Mouse (Mus musculus) midbrain, embryonic 15.5 days (tissue): ENCODE results near the gene Zfp365. TPM values are rescaled to one million over a fixed set of nuclear protein-coding genes. Genes with fewer than 3 reads are reported as not detected.
A peak's percentile ranks its signal among the peaks of the same experiment; 100 is the strongest.

Experiments used
- ATAC-seq: fragments of 200-750 bp; cut with Nextera tagmentation; replicated peaks from 2 replicates; pipeline ENCODE4 v1.8.0; 2017; ENCODE audit warnings: moderate TSS enrichment
- H3K27ac ChIP-seq: fragments of 300-500 bp; sonication (generic); 2 replicates; pipeline ENCODE4 v1.5.1; 2015; ENCODE audit warnings: mild to moderate bottlenecking, inconsistent platforms
- H3K27me3 ChIP-seq: fragments of 300-500 bp; sonication (generic); replicated peaks from 2 replicates; pipeline ENCODE4 v1.6.1; 2015; ENCODE audit warnings: inconsistent platforms
- H3K36me3 ChIP-seq: fragments of 300-500 bp; sonication (generic); replicated peaks from 2 replicates; pipeline ENCODE4 v1.6.1; 2015; ENCODE audit warnings: inconsistent platforms
- H3K4me1 ChIP-seq: fragments of 300-500 bp; sonication (generic); 2 replicates; pipeline ENCODE4 v1.6.1; 2015; ENCODE audit warnings: inconsistent platforms
- H3K4me2 ChIP-seq: fragments of 300-500 bp; sonication (generic); 2 replicates; pipeline ENCODE4 v1.6.1; 2015; ENCODE audit warnings: inconsistent platforms, mild to moderate bottlenecking, moderate library complexity
- H3K4me3 ChIP-seq: fragments of 300-500 bp; sonication (generic); 2 replicates; pipeline ENCODE4 v1.5.1; 2015; ENCODE audit warnings: mild to moderate bottlenecking, inconsistent platforms
- H3K9ac ChIP-seq: fragments of 300-500 bp; sonication (generic); 2 replicates; pipeline ENCODE4 v1.6.1; 2015; ENCODE audit warnings: mild to moderate bottlenecking, inconsistent platforms
- H3K9me3 ChIP-seq: fragments of 300-500 bp; sonication (generic); 2 replicates; pipeline ENCODE4 v1.6.1; 2016; ENCODE audit warnings: inconsistent platforms
- WGBS: fragments of 180-500 bp; shearing (Covaris S2); methylation state at CpG from one replicate; pipeline ENCODE4 v1.1.7; 2015; ENCODE audit warnings: mixed read lengths; 5-methylcytosine and 5-hydroxymethylcytosine counted together
- polyA plus RNA-seq: library from polyadenylated mRNA; unstranded; fragments of >200 nt; fragmentation: Nextera tagmentation; extraction: Ambion mirVana; gene quantifications from 2 replicates; pipeline ENCODE4 v1.2.1, GENCODE M21; 2015

Gene Zfp365
- polyA plus RNA-seq = 5.4 and 5.8 TPM in 2 replicates

GRCm38 (mm10) chr10:67912337-67912776 lies at the start of gene Zfp365:
Gene Zfp365, minus strand, starts transcription at chr10:67912662.
- Histone ChIP-seq H3K27ac (peak within 1 kb of the TSS; percentile 71), H3K36me3 (0 out of 2 replicates have a peak, but pooled peaks cover 2% of the 10 kb centered on the region), H3K9ac (peak within 1 kb of the TSS; percentile 66), H3K4me1 (peaks cover 9% of the 10 kb centered on the region; the same call in 1 of the 2 replicates), H3K4me3 (peak within 1 kb of the TSS; percentile 71), H3K9me3 (peaks cover 3% of the 10 kb centered on the region; the same call in 1 of the 2 replicates), H3K27me3 (peaks cover 33% of the 10 kb centered on the region), H3K4me2 (peak within 1 kb of the TSS; percentile 82)
- ATAC-seq = peak; percentile 95
- WGBS = under 1% methylated on average over 43 of the region's 43 CpGs

GRCm38 (mm10) chr10:67959982-67960381 lies 47.5 kb upstream of the Zfp365 start:
- WGBS = 69% methylated on average over 3 of the region's 3 CpGs
- H3K27ac ChIP-seq = no peak overlapping the region

GRCm38 (mm10) chr10:67955982-67956381 lies 43.5 kb upstream of the Zfp365 start:
- H3K4me3 ChIP-seq = no peak overlapping the region
- H3K4me2 ChIP-seq = no peak overlapping the region
- WGBS = 98% methylated on average over 2 of the region's 2 CpGs
- no peaks in the 10 kb centered on the region for H3K27me3 ChIP-seq
- H3K36me3 ChIP-seq = no peaks in the 10 kb centered on the region
- H3K9me3 ChIP-seq = no peaks in the 10 kb centered on the region
- H3K27ac ChIP-seq = no peak overlapping the region
- H3K9ac ChIP-seq = no peak overlapping the region
- no peak for ATAC-seq
- H3K4me1 ChIP-seq = no peaks in the 10 kb centered on the region

More at GRCm38 (mm10) chr10:67959982-67960381, 47.5 kb upstream of the Zfp365 start:
- H3K4me3 ChIP-seq = no peak overlapping the region
- no peak overlapping the region for H3K9ac ChIP-seq
- H3K4me1 ChIP-seq = peaks cover 4% of the 10 kb centered on the region; the same call in 1 of the 2 replicates
- H3K4me2 ChIP-seq = no peak overlapping the region
- no peaks in the 10 kb centered on the region for H3K9me3 ChIP-seq
- no peaks in the 10 kb centered on the region for H3K27me3 ChIP-seq
- no peak for ATAC-seq
- no peaks in the 10 kb centered on the region for H3K36me3 ChIP-seq

- WGBS = 83% methylated on average over 4 of the region's 4 CpGs
- H3K27ac ChIP-seq = no peak overlapping the region
- no peaks in the 10 kb centered on the region for H3K27me3 ChIP-seq
- no peak overlapping the region for H3K4me3 ChIP-seq
- no peaks in the 10 kb centered on the region for H3K4me1 ChIP-seq
- no peak overlapping the region for H3K4me2 ChIP-seq
- H3K9me3 ChIP-seq = no peaks in the 10 kb centered on the region
- H3K36me3 ChIP-seq = no peaks in the 10 kb centered on the region
- H3K9ac ChIP-seq = no peak overlapping the region
- no peak for ATAC-seq
Observed at GRCm38 (mm10) chr10:67951690-67952089, 39.2 kb upstream of the Zfp365 start.

GRCm38 (mm10) chr10:67950059-67950748 lies 37.7 kb upstream of the Zfp365 start:
- WGBS = 83% methylated on average over 8 of the region's 8 CpGs
- Histone ChIP-seq H3K27ac (no peak overlapping the region), H3K36me3 (no peaks in the 10 kb centered on the region), H3K9ac (no peak overlapping the region), H3K27me3 (no peaks in the 10 kb centered on the region), H3K4me3 (no peak overlapping the region), H3K4me2 (no peak overlapping the region), H3K9me3 (no peaks in the 10 kb centered on the region), H3K4me1 (no peaks in the 10 kb centered on the region)
- no peak for ATAC-seq

DNA sequence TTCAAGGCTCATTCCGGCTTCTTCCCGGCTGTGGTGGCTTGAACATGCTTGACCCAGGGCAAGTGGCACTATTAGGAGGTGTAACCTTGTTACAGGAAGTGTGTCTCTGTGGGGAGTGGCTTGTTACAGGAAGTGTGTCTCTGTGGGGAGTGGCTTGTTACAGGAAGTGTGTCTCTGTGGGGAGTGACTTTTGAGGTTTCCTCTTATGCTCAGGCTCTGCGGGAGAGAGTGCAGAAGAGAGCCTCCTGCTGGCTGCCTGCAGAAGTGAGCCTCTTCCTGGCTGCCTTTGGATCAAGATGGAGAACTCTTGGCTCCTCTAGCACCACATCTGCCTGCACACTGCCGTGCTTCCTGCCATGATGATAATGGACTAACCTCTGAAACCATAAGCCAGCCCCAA lies 31.1 kb upstream of the Zfp365 start:
- H3K27ac ChIP-seq = no peak overlapping the region
- H3K36me3 ChIP-seq = no peaks in the 10 kb centered on the region
- no peaks in the 10 kb centered on the region for H3K9me3 ChIP-seq
- no peak overlapping the region for H3K4me2 ChIP-seq
- no peak overlapping the region for H3K4me3 ChIP-seq
- no peak for ATAC-seq
- no peaks in the 10 kb centered on the region for H3K27me3 ChIP-seq
- H3K9ac ChIP-seq = no peak overlapping the region
- no peaks in the 10 kb centered on the region for H3K4me1 ChIP-seq
- WGBS = 82% methylated on average over 4 of the region's 4 CpGs

DNA sequence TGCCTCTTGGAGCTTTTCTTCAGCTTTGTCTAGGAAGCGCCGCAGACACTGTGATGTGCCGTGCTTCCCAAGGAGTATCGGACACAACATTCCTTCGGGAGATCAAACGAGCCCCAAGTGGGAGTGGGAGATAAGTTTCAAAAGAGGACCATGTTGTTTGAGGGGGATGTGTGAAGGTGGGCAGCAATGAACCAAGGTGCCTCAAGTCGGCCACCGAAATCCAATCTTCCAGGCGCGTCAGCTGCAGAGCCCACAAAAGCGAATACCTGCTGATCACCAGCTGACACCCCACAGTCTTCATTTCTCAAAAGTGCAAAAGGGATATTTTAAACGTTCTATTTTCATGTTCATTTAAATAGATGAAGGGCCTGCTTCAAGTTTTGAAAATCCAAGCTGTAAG lies 27.1 kb upstream of the Zfp365 start:
- Histone ChIP-seq H3K4me1 (no peaks in the 10 kb centered on the region), H3K36me3 (no peaks in the 10 kb centered on the region), H3K27ac (no peak overlapping the region), H3K9me3 (no peaks in the 10 kb centered on the region), H3K27me3 (no peaks in the 10 kb centered on the region), H3K4me2 (no peak overlapping the region), H3K4me3 (no peak overlapping the region), H3K9ac (no peak overlapping the region)
- 71% methylated on average over 12 of the region's 12 CpGs for WGBS
- no peak for ATAC-seq

DNA sequence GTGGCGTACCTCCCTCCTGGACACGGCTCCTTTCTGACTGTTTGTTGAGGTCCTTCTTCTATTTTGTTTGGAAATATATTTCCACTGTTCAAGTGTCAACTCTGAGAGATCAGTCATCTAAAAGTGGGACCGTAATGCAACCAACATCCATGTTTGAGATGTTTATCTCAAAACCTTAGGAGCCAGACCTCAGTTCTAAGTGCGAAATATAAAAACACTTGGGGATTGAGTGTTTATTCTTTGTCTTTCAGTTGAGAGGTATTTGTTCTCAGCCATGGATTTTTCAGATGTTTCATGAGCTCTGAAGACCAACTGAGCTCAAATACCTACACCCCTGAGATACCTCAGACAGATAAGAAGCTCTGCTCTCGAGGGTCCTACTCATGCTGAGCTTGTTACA lies 25.3 kb upstream of the Zfp365 start:
- Histone ChIP-seq H3K4me3 (no peak overlapping the region), H3K36me3 (no peaks in the 10 kb centered on the region), H3K9me3 (no peaks in the 10 kb centered on the region), H3K27ac (no peak overlapping the region), H3K4me1 (no peaks in the 10 kb centered on the region), H3K9ac (no peak overlapping the region), H3K4me2 (no peak overlapping the region), H3K27me3 (no peaks in the 10 kb centered on the region)
- no peak for ATAC-seq
- WGBS = 92% methylated on average over 5 of the region's 5 CpGs

- Histone ChIP-seq H3K4me3 (no peak overlapping the region), H3K36me3 (no peaks in the 10 kb centered on the region), H3K4me1 (no peaks in the 10 kb centered on the region), H3K9me3 (no peaks in the 10 kb centered on the region), H3K9ac (no peak overlapping the region), H3K27me3 (no peaks in the 10 kb centered on the region), H3K4me2 (no peak overlapping the region), H3K27ac (no peak overlapping the region)
- WGBS = 83% methylated on average over 4 of the region's 4 CpGs
- ATAC-seq = no peak
Observed at GRCm38 (mm10) chr10:67936944-67937343, 24.5 kb upstream of the Zfp365 start.

DNA sequence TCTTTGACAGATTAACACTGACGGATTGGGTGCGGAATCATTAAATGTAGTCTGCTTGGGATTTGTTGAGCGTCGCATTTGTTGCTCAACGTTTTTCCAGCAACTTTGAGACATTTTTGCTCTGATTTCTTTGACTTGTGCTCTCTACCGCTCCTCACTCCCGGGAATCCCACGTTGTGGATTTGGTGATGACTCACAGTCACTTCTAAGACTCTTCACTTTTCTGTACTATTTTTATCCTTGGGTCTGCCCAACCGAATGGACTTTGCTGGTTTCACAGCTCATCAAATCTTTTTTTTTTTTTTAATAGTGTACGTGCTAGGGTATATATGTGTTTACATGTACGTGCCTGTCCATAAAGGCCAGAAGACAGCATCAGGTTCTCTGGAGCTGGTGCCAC lies 20.3 kb upstream of the Zfp365 start:
- Histone ChIP-seq H3K4me1 (no peaks in the 10 kb centered on the region), H3K27ac (no peak overlapping the region), H3K36me3 (no peaks in the 10 kb centered on the region), H3K9me3 (no peaks in the 10 kb centered on the region), H3K27me3 (no peaks in the 10 kb centered on the region), H3K4me2 (no peak overlapping the region), H3K9ac (no peak overlapping the region), H3K4me3 (no peak overlapping the region)
- 93% methylated on average over 11 of the region's 11 CpGs for WGBS
- no peak for ATAC-seq

DNA sequence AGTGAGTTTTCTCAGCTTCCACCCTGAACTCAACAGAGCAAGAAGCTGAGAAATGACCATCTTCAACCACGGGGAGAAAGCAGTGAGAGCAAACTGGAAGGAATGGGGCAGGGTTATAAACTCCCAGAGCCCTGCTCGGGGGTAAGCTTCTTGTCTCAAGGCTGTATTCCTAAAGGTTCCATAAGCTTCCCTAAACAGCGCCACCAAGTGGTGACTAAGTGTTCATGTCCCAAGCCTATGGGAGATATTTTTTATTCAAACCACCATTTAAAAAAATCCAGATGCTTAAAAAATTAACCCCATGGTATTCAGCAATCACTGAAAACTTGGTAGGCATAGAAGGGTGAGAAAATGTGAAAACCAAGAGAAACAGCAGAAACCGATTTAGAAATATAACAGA lies 18.9 kb upstream of the Zfp365 start:
- Histone ChIP-seq H3K4me1 (no peaks in the 10 kb centered on the region), H3K27ac (no peak overlapping the region)
- 82% methylated on average over 4 of the region's 4 CpGs for WGBS

GRCm38 (mm10) chr10:67928584-67928983 lies 16.1 kb upstream of the Zfp365 start:
- 89% methylated on average over 7 of the region's 7 CpGs for WGBS
- no peak overlapping the region for H3K4me3 ChIP-seq
- H3K36me3 ChIP-seq = no peaks in the 10 kb centered on the region
- no peaks in the 10 kb centered on the region for H3K27me3 ChIP-seq
- ATAC-seq = no peak
- H3K4me2 ChIP-seq = no peak overlapping the region
- no peak overlapping the region for H3K9ac ChIP-seq
- no peak overlapping the region for H3K27ac ChIP-seq
- no peaks in the 10 kb centered on the region for H3K4me1 ChIP-seq
- no peaks in the 10 kb centered on the region for H3K9me3 ChIP-seq

More for the DNA sequence above, 18.9 kb upstream of the Zfp365 start:
- Histone ChIP-seq H3K9ac (no peak overlapping the region), H3K9me3 (no peaks in the 10 kb centered on the region), H3K27me3 (no peaks in the 10 kb centered on the region), H3K4me2 (no peak overlapping the region), H3K4me3 (no peak overlapping the region), H3K36me3 (no peaks in the 10 kb centered on the region)
- ATAC-seq = no peak
